23 mouse cellular contexts compared by ENCODE assay signal in the genomic region with DNA sequence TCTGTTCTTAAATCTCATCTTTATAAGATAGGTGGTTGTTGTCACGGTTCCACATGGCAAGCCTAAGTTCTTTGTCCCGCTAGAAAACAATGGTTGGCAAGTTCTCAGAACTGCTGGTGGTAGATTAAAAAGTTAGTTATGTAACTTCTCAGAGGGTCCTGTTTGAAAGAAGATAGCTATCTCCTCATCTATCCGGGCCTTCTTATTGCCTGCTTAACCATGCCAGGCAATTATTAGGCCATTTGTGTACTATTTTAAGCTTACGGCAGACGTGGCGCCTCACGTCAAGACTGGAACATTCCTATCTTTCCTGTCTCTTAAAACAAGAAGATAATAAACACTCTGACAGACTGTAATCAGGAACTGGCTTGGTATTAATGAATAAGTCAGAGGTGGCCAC.
DNase-seq lines count a peak whose midpoint lies in the region; ATAC-seq and TF ChIP-seq lines count a peak whose summit lies in the region.
"Had no signal": no experiment of that assay in that cellular context is flagged by ENCODE, and none has a peak within 500 bp of the region (broad histone marks: within the 10 kb centered on the region; RNA-seq: fewer than 3 reads in every experiment).

No protein-coding gene starts in this region.

- H3K4me1 ChIP-seq in lung, adult 2 months (ENCODE audit: control insufficient read depth, insufficient read depth, low read length), result peaks cover 2% of the 10 kb centered on the region; the same call in 1 of the 2 replicates
- H3K4me1 ChIP-seq in lung, postnatal 0 days (ENCODE audit: insufficient read depth, low read depth, low read length), result no peaks in the 10 kb centered on the region; the same call in 1 of the 2 replicates
- H3K4me1 ChIP-seq: embryonic facial prominence, embryonic 10.5 days; forebrain, embryonic 15.5 days; hindbrain, embryonic 10.5 days had no signal

- intact Hi-C loops in heart, postnatal 25 days (cut with DNase I), result no loop called here

- no peak overlapping the region for H3K4me3 ChIP-seq in lung, adult 2 months (replicated peaks; ENCODE audit: extremely low read depth, low read depth, low read length)
- H3K4me3 ChIP-seq in lung, postnatal 0 days (ENCODE audit: low read depth, low read length), result 0 out of 2 replicates have a peak overlapping the region, but pooled peaks have one; percentile 2
- H3K4me3 ChIP-seq: embryonic facial prominence, embryonic 10.5 days; erythroblast, embryonic 14.5 days; forebrain, embryonic 15.5 days; heart, embryonic 13.5 days; hindbrain, embryonic 10.5 days had no signal

- no peak for TF ChIP-seq POLR2A in lung, adult 2 months (IDR thresholded peaks at IDR 0.05; ENCODE audit: borderline replicate concordance, extremely low read depth, low read depth, low read length)

- TF ChIP-seq CTCF in lung, adult 2 months (IDR thresholded peaks at IDR 0.05; ENCODE audit: insufficient read depth, low read length), result no peak
- no peak for TF ChIP-seq CTCF in lung, postnatal 0 days (IDR thresholded peaks at IDR 0.05)

- no peaks in the 10 kb centered on the region for H3K27me3 ChIP-seq in lung, postnatal 0 days (replicated peaks; ENCODE audit: insufficient read depth, low read length)
- H3K27me3 ChIP-seq: CH12.LX; forebrain, embryonic 15.5 days; heart, embryonic 13.5 days had no signal

- 37% methylated on average over 7 of the region's 7 CpGs for WGBS in lung, adult 2 months
- 38% methylated on average over 7 of the region's 7 CpGs for WGBS in lung, postnatal 0 days

- no peak overlapping the region for H3K9ac ChIP-seq in lung, postnatal 0 days (replicated peaks; ENCODE audit: low read depth)
- H3K9ac ChIP-seq: forebrain, embryonic 15.5 days; heart, embryonic 13.5 days; hindbrain, embryonic 14.5 days had no signal

- DNase-seq in heart, adult 18-20 months, result peak; percentile 2 to 9
- DNase-seq in heart, postnatal 25 days (ENCODE audit: low spot score), result no peak
- DNase-seq in lung, adult 18-20 months, result peak; percentile 4 to 14
- no peak for DNase-seq in lung, adult 2 months
- peak; percentile 17 for DNase-seq in lung, postnatal 0 days (ENCODE audit: low spot score)
- DNase-seq in lung, postnatal 36 days, result peak; percentile 51
- no peak for DNase-seq in layer of hippocampus, adult 8-10 months (ENCODE audit: low spot score in 2 of 2)
- DNase-seq: adrenal gland, postnatal 25 days; cerebellum, adult 18-20 months; cerebellum, adult 9-11 months; cerebellum, postnatal 36 days; gastrocnemius, postnatal 10 days had no signal

- no peaks in the 10 kb centered on the region for H3K36me3 ChIP-seq in lung, postnatal 0 days (ENCODE audit: insufficient read depth, low read length)
- H3K36me3 ChIP-seq: embryonic facial prominence, embryonic 10.5 days; forebrain, embryonic 15.5 days; heart, embryonic 13.5 days; hindbrain, embryonic 10.5 days had no signal

- 0 out of 2 replicates have a peak, but pooled peaks have one; percentile 14 for ATAC-seq in lung, postnatal 0 days
- no peak for ATAC-seq in erythroblast, adult 5-6 weeks (replicated peaks; ENCODE audit: low FRiP score, poor library complexity, severe bottlenecking)
- ATAC-seq: activated CD4-positive, CD25-positive, alpha-beta regulatory T cell, adult 4 months; forebrain, embryonic 15.5 days; intestine, postnatal 0 days; Patski had no signal

- no peak overlapping the region for H3K27ac ChIP-seq in lung, postnatal 0 days (ENCODE audit: low read length)
- H3K27ac ChIP-seq: embryonic facial prominence, embryonic 10.5 days; forebrain, embryonic 15.5 days; heart, embryonic 13.5 days; hindbrain, embryonic 10.5 days; hindbrain, embryonic 14.5 days had no signal

- H3K9me3 ChIP-seq in lung, postnatal 0 days (ENCODE audit: low read length), result no peaks in the 10 kb centered on the region
- H3K9me3 ChIP-seq: embryonic facial prominence, embryonic 10.5 days; forebrain, embryonic 15.5 days; heart, embryonic 13.5 days; hindbrain, embryonic 10.5 days had no signal

- peak overlapping the region; percentile 27 for H3K4me2 ChIP-seq in lung, postnatal 0 days (replicated peaks; ENCODE audit: low read depth, low read length)
- H3K4me2 ChIP-seq: forebrain, embryonic 15.5 days; heart, embryonic 13.5 days; hindbrain, embryonic 14.5 days had no signal

- TF ChIP-seq EP300 in lung, postnatal 0 days (IDR thresholded peaks at IDR 0.05), result no peak

Comparison
In these comparisons a context has a peak if more than half of its experiments do, and no peak if none do; other contexts are left out.
1. DNase-seq: peak in heart, adult 18-20 months (2 of 2), lung, adult 18-20 months (2 of 2), lung, postnatal 0 days (single experiment) and lung, postnatal 36 days (single experiment); none in heart, postnatal 25 days (single experiment), lung, adult 2 months (single experiment) and layer of hippocampus, adult 8-10 months (0 of 2).